8 mouse cellular contexts compared by ENCODE assay signal in genomic region chr17:81193230-81193871, GRCm38 (mm10).
A peak's percentile ranks its signal among the peaks of the same experiment; 100 is the strongest.
DNase-seq lines count a peak whose midpoint lies in the region; ATAC-seq and TF ChIP-seq lines count a peak whose summit lies in the region.

No protein-coding gene starts in this region.

- ATAC-seq in G1E (ENCODE audit: extremely low read depth, insufficient number of reproducible peaks, low FRiP score, poor library complexity, severe bottlenecking): peak; percentile 45; the same call in 1 of the 2 replicates
- ATAC-seq in activated CD4-positive, CD25-positive, alpha-beta regulatory T cell, adult 4 months: no peak

- H3K27me3 ChIP-seq in G1E (ENCODE audit: insufficient read depth, low read length): no peaks in the 10 kb centered on the region

- no peak for TF ChIP-seq CTCF in G1E (IDR thresholded peaks at IDR 0.05; ENCODE audit: low read depth, low read length)

- intact Hi-C loops in heart, postnatal 36 days (cut with DNase I): loop anchor here (1.0 to 10.0 kb wide), 6 partner anchors 281 to 1809 kb away; no protein-coding TSS in a partner anchor

- no peaks in the 10 kb centered on the region for H3K36me3 ChIP-seq in G1E (replicated peaks)

- no peak overlapping the region for H3K4me3 ChIP-seq in G1E (ENCODE audit: low read depth, low read length)

- 0 out of 2 replicates have a peak, but pooled peaks cover 2% of the 10 kb centered on the region for H3K9me3 ChIP-seq in G1E (replicated peaks)

- no peak for DNase-seq in G1E (ENCODE audit: low spot score)
- peak; percentile 3 for DNase-seq in adrenal gland, adult 8-10 months
- peak; percentile 83 for DNase-seq in embryo, embryonic 11 days
- peak; percentile 60 to 69 for DNase-seq in heart, postnatal 36 days
- DNase-seq in layer of hippocampus, postnatal 10 days (ENCODE audit: low spot score in 2 of 2): peak; percentile 77 to 84
- peak; percentile 79 for DNase-seq in lung, postnatal 14 days
- peak; percentile 87 for DNase-seq in right cerebral cortex, postnatal 14 days

- no peaks in the 10 kb centered on the region for H3K4me1 ChIP-seq in G1E (ENCODE audit: insufficient read depth, low read depth, low read length)
